Mouse (Mus musculus) hindbrain, embryonic 14.5 days (tissue): ENCODE data around the gene Lrrc47. TPM values are rescaled to one million over a fixed set of nuclear protein-coding genes. Genes with fewer than 3 reads are reported as not detected.

Source experiments
- ATAC-seq: fragments of 200-750 bp; cut with Nextera tagmentation; 2 replicates; pipeline ENCODE4 v1.8.0; 2017; ENCODE audit warnings: moderate number of reproducible peaks, mild to moderate bottlenecking, moderate TSS enrichment, moderate library complexity; ENCODE audit not compliant: low FRiP score
- DNase-seq: peaks from one replicate; pipeline ENCODE4 v3.0.0-alpha.2; 2015; ENCODE audit warnings: low spot score
- H3K27ac ChIP-seq: fragments of 300-500 bp; sonication (generic); 2 replicates; pipeline ENCODE4 v1.5.1; 2014; ENCODE audit warnings: mild to moderate bottlenecking, moderate library complexity
- H3K27me3 ChIP-seq: fragments of 300-500 bp; sonication (generic); 2 replicates; pipeline ENCODE4 v1.6.1; 2014; ENCODE audit warnings: mild to moderate bottlenecking, low read length, mixed read lengths; ENCODE audit not compliant: control insufficient read depth, insufficient read depth
- H3K36me3 ChIP-seq: fragments of 300-500 bp; sonication (generic); replicated peaks from 2 replicates; pipeline ENCODE4 v1.6.1; 2014; ENCODE audit not compliant: control insufficient read depth, insufficient read depth
- H3K4me1 ChIP-seq: fragments of 300-500 bp; sonication (generic); replicated peaks from 2 replicates; pipeline ENCODE4 v1.6.1; 2014; ENCODE audit warnings: antibody characterized with exemption, low read length, mixed read lengths; ENCODE audit not compliant: control insufficient read depth, insufficient read depth
- H3K4me2 ChIP-seq: fragments of 300-500 bp; sonication (generic); replicated peaks from 2 replicates; pipeline ENCODE4 v1.6.1; 2014; ENCODE audit warnings: mild to moderate bottlenecking, moderate library complexity
- H3K4me3 ChIP-seq: fragments of 300-500 bp; sonication (generic); replicated peaks from 2 replicates; pipeline ENCODE4 v1.5.1; 2014; ENCODE audit warnings: mild to moderate bottlenecking, low read length
- H3K9ac ChIP-seq: fragments of 300-500 bp; sonication (generic); 2 replicates; pipeline ENCODE4 v1.6.1; 2014
- H3K9me3 ChIP-seq: fragments of 300-500 bp; sonication (generic); 2 replicates; pipeline ENCODE4 v1.6.1; 2016; ENCODE audit warnings: low read length; ENCODE audit not compliant: control insufficient read depth
- WGBS: fragments of 180-500 bp; shearing (Covaris S2); extraction: QIAGEN DNeasy Blood & Tissue Kit; methylation state at CpG from one replicate; pipeline ENCODE4 v1.1.7; 2014; 5-methylcytosine and 5-hydroxymethylcytosine counted together
- polyA plus RNA-seq: library from polyadenylated mRNA; unstranded; fragments of >200 nt; fragmentation: Nextera tagmentation; extraction: Ambion mirVana; gene quantifications from 2 replicates; pipeline ENCODE4 v1.2.1, GENCODE M21; 2014

Gene Lrrc47
- polyA plus RNA-seq, 1 experiment from 2014 or later: 9.9 TPM

- no peak for ATAC-seq
- no peak for DNase-seq
- Histone ChIP-seq H3K4me3 (no peak overlapping the region), H3K27me3 (peaks cover 15% of the 10 kb centered on the region; the same call in 1 of the 2 replicates), H3K4me2 (no peak overlapping the region), H3K9ac (no peak overlapping the region), H3K36me3 (no peaks in the 10 kb centered on the region), H3K4me1 (peaks cover 5% of the 10 kb centered on the region; the same call in 1 of the 2 replicates), H3K9me3 (no peaks in the 10 kb centered on the region), H3K27ac (no peak overlapping the region)
- 73% methylated on average over 7 of the region's 7 CpGs for WGBS
Measured at GRCm38 (mm10) chr4:154028066-154028465, 16.5 kb downstream of the Lrrc47 start.

DNA sequence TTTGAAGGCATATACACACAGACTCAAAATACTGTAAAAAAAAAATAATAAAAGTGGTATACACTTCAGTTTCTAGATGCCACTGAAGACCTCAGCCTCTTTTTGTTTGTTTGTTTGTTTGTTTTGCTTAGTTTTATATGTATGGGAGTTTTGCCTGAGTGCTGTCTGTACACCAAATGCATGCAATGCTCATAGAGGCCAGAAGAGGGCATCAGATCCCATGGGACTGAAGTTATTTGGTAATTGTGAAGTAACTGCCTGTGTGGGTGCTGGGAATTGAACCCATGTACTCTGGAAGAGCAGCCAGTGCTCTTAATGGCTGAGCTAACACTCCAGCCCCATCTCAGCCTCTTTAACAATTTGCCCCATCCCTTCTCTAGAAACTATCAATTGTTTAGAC lies 17.1 kb downstream of the Lrrc47 start:
- no peak for ATAC-seq
- H3K27me3 ChIP-seq: peaks cover 15% of the 10 kb centered on the region; the same call in 1 of the 2 replicates
- H3K4me3 ChIP-seq: no peak overlapping the region
- H3K9me3 ChIP-seq: no peaks in the 10 kb centered on the region
- no peak overlapping the region for H3K27ac ChIP-seq
- H3K4me1 ChIP-seq: peaks cover 5% of the 10 kb centered on the region; the same call in 1 of the 2 replicates
- H3K9ac ChIP-seq: no peak overlapping the region
- no peaks in the 10 kb centered on the region for H3K36me3 ChIP-seq
- DNase-seq: no peak
- H3K4me2 ChIP-seq: no peak overlapping the region

DNA sequence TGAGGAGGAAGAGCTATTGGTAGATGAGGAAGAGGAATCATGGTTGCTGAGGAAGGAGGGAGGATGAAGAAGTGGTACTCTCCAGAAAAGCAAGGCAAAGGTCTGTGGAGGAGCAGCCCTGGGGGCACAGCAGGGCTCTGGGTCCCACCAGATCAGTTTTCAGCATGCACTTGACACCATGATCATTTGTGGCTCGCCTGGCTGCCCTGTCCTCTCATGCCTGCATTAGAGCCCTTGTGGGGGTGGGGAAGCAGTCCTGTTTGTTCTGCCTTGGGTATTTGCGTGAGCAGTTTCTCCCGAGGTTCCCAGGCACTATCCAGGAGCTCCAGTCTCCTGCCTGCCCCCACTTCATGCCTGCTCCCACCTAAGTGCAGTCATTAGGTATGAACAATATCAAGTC lies 25.6 kb downstream of the Lrrc47 start:
- no peak overlapping the region for H3K27ac ChIP-seq
- H3K27me3 ChIP-seq: no peaks in the 10 kb centered on the region
- no peak overlapping the region for H3K4me3 ChIP-seq
- 56% methylated on average over 3 of the region's 3 CpGs for WGBS
- H3K9ac ChIP-seq: no peak overlapping the region
- H3K36me3 ChIP-seq: no peaks in the 10 kb centered on the region
- H3K4me2 ChIP-seq: no peak overlapping the region
- DNase-seq: no peak
- no peaks in the 10 kb centered on the region for H3K9me3 ChIP-seq
- no peak for ATAC-seq
- no peaks in the 10 kb centered on the region for H3K4me1 ChIP-seq

DNA sequence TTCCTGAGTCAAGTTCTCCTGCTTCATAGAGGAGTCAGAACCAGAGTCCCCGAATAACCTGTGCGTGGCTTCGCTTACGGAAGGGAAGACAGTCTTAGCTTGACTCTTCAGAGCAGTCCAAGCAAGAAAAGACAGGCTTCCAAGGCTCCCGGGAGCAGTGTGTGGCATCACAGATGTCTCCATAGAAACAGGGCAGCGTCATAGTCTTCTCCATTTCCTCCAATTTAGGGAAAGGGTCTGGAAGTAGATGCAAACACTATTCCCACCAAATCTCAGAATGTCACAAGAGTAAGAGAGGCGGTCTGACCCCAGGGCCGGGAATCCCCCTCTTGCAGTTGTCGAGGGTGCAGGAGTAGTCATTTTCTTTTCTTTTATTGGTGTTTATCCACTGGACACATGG lies 31.0 kb downstream of the Lrrc47 start, which contains the start of gene Ccdc27:
Gene Ccdc27, minus strand, starts transcription at position 101 of the 400 bp plus-strand sequence.
- H3K36me3 ChIP-seq: no peaks in the 10 kb centered on the region
- ATAC-seq (no peak), DNase-seq (no peak)
- H3K27ac ChIP-seq: no peak within 1 kb of the TSS
- H3K9ac ChIP-seq: no peak within 1 kb of the TSS
- H3K4me1 ChIP-seq: no peaks in the 10 kb centered on the region
- no peak within 1 kb of the TSS for H3K4me3 ChIP-seq
- 85% methylated on average over 9 of the region's 9 CpGs for WGBS
- H3K4me2 ChIP-seq: no peak within 1 kb of the TSS
- H3K27me3 ChIP-seq: no peaks in the 10 kb centered on the region
- no peaks in the 10 kb centered on the region for H3K9me3 ChIP-seq

GRCm38 (mm10) chr4:154045837-154046236 lies 34.3 kb downstream of the Lrrc47 start:
- no peak overlapping the region for H3K4me3 ChIP-seq
- H3K36me3 ChIP-seq: no peaks in the 10 kb centered on the region
- H3K27me3 ChIP-seq: no peaks in the 10 kb centered on the region
- no peak overlapping the region for H3K4me2 ChIP-seq
- WGBS: 61% methylated on average over 5 of the region's 5 CpGs
- no peak for ATAC-seq
- H3K27ac ChIP-seq: no peak overlapping the region
- no peaks in the 10 kb centered on the region for H3K4me1 ChIP-seq
- no peak for DNase-seq
- no peaks in the 10 kb centered on the region for H3K9me3 ChIP-seq
- H3K9ac ChIP-seq: no peak overlapping the region

DNA sequence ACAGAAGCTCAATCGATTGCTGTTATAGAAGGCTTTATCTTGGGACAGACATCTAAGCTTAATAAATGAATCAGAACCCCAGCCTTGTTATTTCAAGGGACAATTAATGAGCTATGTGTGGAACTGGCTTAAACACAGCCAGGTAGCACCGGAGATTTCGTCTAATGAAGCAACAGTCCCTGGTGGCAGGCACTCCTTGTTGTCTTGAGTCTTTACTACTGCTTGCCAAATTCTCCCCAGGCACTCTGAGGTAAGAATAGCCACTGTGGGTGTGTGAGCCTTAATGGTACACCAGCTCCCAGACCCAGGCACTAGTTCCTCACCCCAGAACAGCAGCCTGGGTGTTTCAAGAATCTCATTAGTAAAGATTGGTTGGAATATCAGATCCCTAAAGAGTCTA lies 39.9 kb downstream of the Lrrc47 start:
- no peak overlapping the region for H3K4me2 ChIP-seq
- H3K4me3 ChIP-seq: no peak overlapping the region
- no peak overlapping the region for H3K9ac ChIP-seq
- H3K27ac ChIP-seq: no peak overlapping the region
- no peaks in the 10 kb centered on the region for H3K27me3 ChIP-seq
- no peak for ATAC-seq
- H3K36me3 ChIP-seq: no peaks in the 10 kb centered on the region
- DNase-seq: no peak
- H3K9me3 ChIP-seq: no peaks in the 10 kb centered on the region
- 81% methylated on average over 3 of the region's 3 CpGs for WGBS
- no peaks in the 10 kb centered on the region for H3K4me1 ChIP-seq

GRCm38 (mm10) chr4:154053065-154053464 lies 41.5 kb downstream of the Lrrc47 start:
- no peaks in the 10 kb centered on the region for H3K4me1 ChIP-seq
- 59% methylated on average over 4 of the region's 4 CpGs for WGBS

GRCm38 (mm10) chr4:154055482-154055881 lies 44.0 kb downstream of the Lrrc47 start:
- Histone ChIP-seq H3K27ac (no peak overlapping the region), H3K4me1 (no peaks in the 10 kb centered on the region), H3K27me3 (no peaks in the 10 kb centered on the region), H3K4me3 (no peak overlapping the region), H3K36me3 (no peaks in the 10 kb centered on the region), H3K9ac (no peak overlapping the region), H3K4me2 (no peak overlapping the region), H3K9me3 (no peaks in the 10 kb centered on the region)
- DNase-seq (no peak), ATAC-seq (no peak)
- WGBS: 87% methylated on average over 7 of the region's 7 CpGs

More at GRCm38 (mm10) chr4:154053065-154053464, 41.5 kb downstream of the Lrrc47 start:
- no peak for DNase-seq
- ATAC-seq: no peak
- H3K9ac ChIP-seq: no peak overlapping the region
- no peaks in the 10 kb centered on the region for H3K36me3 ChIP-seq
- H3K27ac ChIP-seq: no peak overlapping the region
- no peaks in the 10 kb centered on the region for H3K27me3 ChIP-seq
- no peak overlapping the region for H3K4me2 ChIP-seq
- no peaks in the 10 kb centered on the region for H3K9me3 ChIP-seq
- H3K4me3 ChIP-seq: no peak overlapping the region

GRCm38 (mm10) chr4:154056046-154056445 lies 44.5 kb downstream of the Lrrc47 start:
- Histone ChIP-seq H3K36me3 (no peaks in the 10 kb centered on the region), H3K9me3 (no peaks in the 10 kb centered on the region), H3K9ac (no peak overlapping the region), H3K27ac (no peak overlapping the region), H3K4me1 (no peaks in the 10 kb centered on the region), H3K4me3 (no peak overlapping the region), H3K27me3 (no peaks in the 10 kb centered on the region), H3K4me2 (no peak overlapping the region)
- WGBS: 84% methylated on average over 2 of the region's 2 CpGs
- ATAC-seq (no peak), DNase-seq (no peak)

DNA sequence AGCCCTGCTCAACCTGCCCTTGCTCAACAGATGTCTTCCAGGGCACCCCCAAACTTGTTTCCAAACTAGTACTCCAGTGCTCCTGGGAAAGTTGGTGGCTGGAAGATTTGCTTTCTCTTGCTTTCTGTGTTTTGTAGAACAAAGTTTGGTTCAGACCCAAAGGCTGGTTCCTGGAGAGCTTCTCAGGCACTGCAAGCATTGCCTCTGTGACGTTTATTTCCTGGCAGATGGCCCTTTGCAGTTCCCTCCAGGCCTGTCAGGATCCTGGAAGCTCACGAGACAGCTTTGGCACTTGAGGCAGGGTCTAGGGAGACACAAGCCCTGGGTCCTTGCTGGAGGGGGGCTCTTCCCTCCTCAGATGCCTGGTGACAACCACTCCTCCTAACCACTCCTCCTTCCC lies 45.1 kb downstream of the Lrrc47 start:
- Histone ChIP-seq H3K9me3 (no peaks in the 10 kb centered on the region), H3K4me2 (no peak overlapping the region), H3K27me3 (no peaks in the 10 kb centered on the region), H3K4me3 (no peak overlapping the region), H3K36me3 (no peaks in the 10 kb centered on the region), H3K4me1 (no peaks in the 10 kb centered on the region), H3K27ac (no peak overlapping the region), H3K9ac (no peak overlapping the region)
- WGBS: 66% methylated on average over 2 of the region's 2 CpGs
- DNase-seq (no peak), ATAC-seq (no peak)
